Comparison of ENCODE assay signal across 12 mouse cellular contexts in genomic region chr6:55792536-55792935, GRCm38 (mm10). TPM values are rescaled to one million over a fixed set of nuclear protein-coding genes. Genes with fewer than 3 reads are reported as not detected.
DNase-seq lines count a peak whose midpoint lies in the region; ATAC-seq and TF ChIP-seq lines count a peak whose summit lies in the region.
"Had no signal": no experiment of that assay in that cellular context is flagged by ENCODE, and none has a peak within 500 bp of the region (broad histone marks: within the 10 kb centered on the region; RNA-seq: fewer than 3 reads in every experiment).

No protein-coding gene starts in this region.

- no peaks in the 10 kb centered on the region for H3K36me3 ChIP-seq in heart, embryonic 16.5 days (ENCODE audit: control insufficient read depth, insufficient read depth)
- no peaks in the 10 kb centered on the region for H3K36me3 ChIP-seq in hindbrain, embryonic 11.5 days (ENCODE audit: control insufficient read depth, insufficient read depth, low read length)
- no peaks in the 10 kb centered on the region for H3K36me3 ChIP-seq in midbrain, embryonic 16.5 days (ENCODE audit: control insufficient read depth, insufficient read depth, low read length)
- H3K36me3 ChIP-seq: liver, embryonic 13.5 days had no signal

- peak overlapping the region; percentile 48 for H3K4me2 ChIP-seq in heart, embryonic 16.5 days (ENCODE audit: low read depth, low read length)
- 0 out of 2 replicates have a peak overlapping the region, but pooled peaks have one; percentile 7 for H3K4me2 ChIP-seq in hindbrain, embryonic 11.5 days (replicated peaks; ENCODE audit: low read depth, low read length)
- H3K4me2 ChIP-seq in midbrain, embryonic 16.5 days (ENCODE audit: low read length): peak overlapping the region; percentile 8
- H3K4me2 ChIP-seq: liver, embryonic 13.5 days had no signal

- TF ChIP-seq POLR2A in cortical plate, adult 2 months (IDR thresholded peaks at IDR 0.05; ENCODE audit: extremely low read depth, insufficient read depth, low read length): no peak

- no peak overlapping the region for H3K9ac ChIP-seq in heart, embryonic 16.5 days (ENCODE audit: low read length)
- peak overlapping the region; percentile 45; the same call in 1 of the 2 replicates for H3K9ac ChIP-seq in hindbrain, embryonic 11.5 days (ENCODE audit: low read depth, low read length)
- H3K9ac ChIP-seq in midbrain, embryonic 16.5 days (ENCODE audit: low read depth, low read length): no peak overlapping the region
- H3K9ac ChIP-seq: liver, embryonic 13.5 days had no signal

- TF ChIP-seq CTCF in cortical plate, adult 2 months (IDR thresholded peaks at IDR 0.05; ENCODE audit: extremely low read depth, insufficient read depth, low read length): no peak

- ATAC-seq in heart, embryonic 16.5 days (replicated peaks; ENCODE audit: extremely low read depth, insufficient read depth, low FRiP score): no peak
- peak; percentile 37 for ATAC-seq in hindbrain, embryonic 11.5 days (ENCODE audit: low FRiP score)
- peak; percentile 74 for ATAC-seq in midbrain, embryonic 16.5 days
- ATAC-seq: activated CD4-positive, CD25-positive, alpha-beta regulatory T cell, adult 4 months had no signal

- WGBS in heart, embryonic 16.5 days: 26% methylated on average over 8 of the region's 8 CpGs
- WGBS in hindbrain, embryonic 11.5 days: 55% methylated on average over 8 of the region's 8 CpGs
- 27% methylated on average over 8 of the region's 8 CpGs for WGBS in midbrain, embryonic 16.5 days

- peak overlapping the region; percentile 21 for H3K4me3 ChIP-seq in heart, embryonic 16.5 days (ENCODE audit: low read length)
- no peak overlapping the region for H3K4me3 ChIP-seq in cortical plate, adult 2 months (ENCODE audit: insufficient read depth, low read length)
- H3K4me3 ChIP-seq in hindbrain, embryonic 11.5 days (ENCODE audit: low read depth, low read length): no peak overlapping the region
- H3K4me3 ChIP-seq in midbrain, embryonic 16.5 days (ENCODE audit: low read depth, low read length): no peak overlapping the region
- H3K4me3 ChIP-seq: liver, embryonic 13.5 days; myocyte had no signal

- no peaks in the 10 kb centered on the region for H3K27me3 ChIP-seq in heart, embryonic 16.5 days (ENCODE audit: control insufficient read depth, insufficient read depth, low read length)
- no peaks in the 10 kb centered on the region for H3K27me3 ChIP-seq in hindbrain, embryonic 11.5 days (ENCODE audit: control insufficient read depth, insufficient read depth, low read length)
- no peaks in the 10 kb centered on the region for H3K27me3 ChIP-seq in midbrain, embryonic 16.5 days (ENCODE audit: control insufficient read depth, insufficient read depth, low read depth, low read length)
- H3K27me3 ChIP-seq: liver, embryonic 13.5 days had no signal

- no peak overlapping the region for H3K27ac ChIP-seq in heart, embryonic 16.5 days (ENCODE audit: low read length)
- H3K27ac ChIP-seq in cortical plate, adult 2 months (ENCODE audit: insufficient read depth, low read length): peak overlapping the region; percentile 48
- H3K27ac ChIP-seq in hindbrain, embryonic 11.5 days (ENCODE audit: low read depth, low read length): peak overlapping the region; percentile 86
- peak overlapping the region; percentile 82 for H3K27ac ChIP-seq in midbrain, embryonic 16.5 days (ENCODE audit: low read length)
- H3K27ac ChIP-seq: liver, embryonic 13.5 days had no signal

- DNase-seq in heart, postnatal 4 days: no peak
- no peak for DNase-seq in hindbrain, embryonic 11.5 days (ENCODE audit: low spot score)
- DNase-seq in lung, adult 18-20 months: no peak
- no peak for DNase-seq in c-Kit-positive CD71-positive TER-119-positive erythroid progenitor cells, embryonic 14.5 days (ENCODE audit: low spot score)
- no peak for DNase-seq in kidney, postnatal 10 days
- DNase-seq: cerebellum, postnatal 14 days; liver, embryonic 13.5 days had no signal

- no peaks in the 10 kb centered on the region for H3K9me3 ChIP-seq in heart, embryonic 16.5 days (replicated peaks; ENCODE audit: control insufficient read depth, low read length)
- H3K9me3 ChIP-seq in hindbrain, embryonic 11.5 days (ENCODE audit: control insufficient read depth, low read length): no peaks in the 10 kb centered on the region
- no peaks in the 10 kb centered on the region for H3K9me3 ChIP-seq in midbrain, embryonic 16.5 days (replicated peaks; ENCODE audit: control insufficient read depth, low read length, poor library complexity, severe bottlenecking)
- H3K9me3 ChIP-seq: liver, embryonic 13.5 days had no signal

- H3K4me1 ChIP-seq in heart, embryonic 16.5 days (ENCODE audit: control insufficient read depth, insufficient read depth, low read length): peaks cover 11% of the 10 kb centered on the region
- H3K4me1 ChIP-seq in cortical plate, adult 2 months (ENCODE audit: control insufficient read depth, insufficient read depth, low read length): peaks cover 1% of the 10 kb centered on the region; the same call in 1 of the 2 replicates
- peaks cover 6% of the 10 kb centered on the region for H3K4me1 ChIP-seq in hindbrain, embryonic 11.5 days (replicated peaks; ENCODE audit: control insufficient read depth, insufficient read depth, low read length)
- H3K4me1 ChIP-seq in midbrain, embryonic 16.5 days (ENCODE audit: control insufficient read depth, insufficient read depth, low read length): peaks cover 12% of the 10 kb centered on the region
- H3K4me1 ChIP-seq: liver, embryonic 13.5 days had no signal

RNA-seq across cellular contexts. Expression of gene Itprid1, which starts 44.2 kb away (rescaled TPM):
- polyA plus RNA-seq in heart, embryonic 16.5 days (2015; fragmentation: Nextera tagmentation; extraction: Ambion mirVana): 0.04 and 0.09 TPM in 2 replicates
- total RNA-seq in heart, postnatal 4 days (2021): not detected
- polyA plus RNA-seq in cortical plate, adult 2 months (2012; rRNA removed): 1.0 and 1.1 TPM in 2 replicates
- 0.06 and 0.13 TPM in 2 replicates for polyA plus RNA-seq in hindbrain, embryonic 11.5 days (2014; fragmentation: Nextera tagmentation; extraction: Ambion mirVana)
- 0.05 TPM in 1 of 2 replicates, not detected in the other for polyA plus RNA-seq in midbrain, embryonic 16.5 days (2015; fragmentation: Nextera tagmentation; extraction: Ambion mirVana)
- polyA plus RNA-seq: activated CD4-positive, CD25-positive, alpha-beta regulatory T cell, adult 4 months; liver, embryonic 13.5 days; myocyte had no signal
